Mouse (Mus musculus) hindbrain, embryonic 12.5 days (tissue): ENCODE results near the gene Tmem176a. TPM values are rescaled to one million over a fixed set of nuclear protein-coding genes. Genes with fewer than 3 reads are reported as not detected.

Source experiments
- ATAC-seq: fragments of 200-750 bp; cut with Nextera tagmentation; 2 replicates; pipeline ENCODE4 v1.8.0; 2017; ENCODE audit warnings: moderate TSS enrichment; ENCODE audit not compliant: low FRiP score
- H3K27ac ChIP-seq: fragments of 300-500 bp; sonication (generic); 2 replicates; pipeline ENCODE4 v1.5.1; 2016; ENCODE audit warnings: mild to moderate bottlenecking
- H3K27me3 ChIP-seq: fragments of 300-500 bp; sonication (generic); 2 replicates; pipeline ENCODE4 v1.6.1; 2016; ENCODE audit warnings: mild to moderate bottlenecking
- H3K36me3 ChIP-seq: fragments of 300-500 bp; sonication (generic); 2 replicates; pipeline ENCODE4 v1.6.1; 2016; ENCODE audit warnings: mild to moderate bottlenecking
- H3K4me1 ChIP-seq: fragments of 300-500 bp; sonication (generic); 2 replicates; pipeline ENCODE4 v1.6.1; 2016
- H3K4me2 ChIP-seq: fragments of 300-500 bp; sonication (generic); replicated peaks from 2 replicates; pipeline ENCODE4 v1.6.1; 2016; ENCODE audit warnings: mild to moderate bottlenecking
- H3K4me3 ChIP-seq: fragments of 300-500 bp; sonication (generic); 2 replicates; pipeline ENCODE4 v1.5.1; 2016; ENCODE audit warnings: mild to moderate bottlenecking
- H3K9ac ChIP-seq: fragments of 300-500 bp; sonication (generic); 2 replicates; pipeline ENCODE4 v1.6.1; 2016; ENCODE audit warnings: mild to moderate bottlenecking, moderate library complexity
- H3K9me3 ChIP-seq: fragments of 300-500 bp; sonication (generic); replicated peaks from 2 replicates; pipeline ENCODE4 v1.6.1; 2016; ENCODE audit warnings: mild to moderate bottlenecking
- WGBS: fragments of 180-500 bp; shearing (Covaris S2); methylation state at CpG from one replicate; pipeline ENCODE4 v1.1.7; 2016; 5-methylcytosine and 5-hydroxymethylcytosine counted together
- polyA plus RNA-seq: library from polyadenylated mRNA; unstranded; fragments of >200 nt; fragmentation: Nextera tagmentation; extraction: Ambion mirVana; gene quantifications from 2 replicates; pipeline ENCODE4 v1.2.1, GENCODE M21; 2016

The Tmem176a gene
- polyA plus RNA-seq, 1 experiment from 2014 or later, result 26.5 TPM

DNA sequence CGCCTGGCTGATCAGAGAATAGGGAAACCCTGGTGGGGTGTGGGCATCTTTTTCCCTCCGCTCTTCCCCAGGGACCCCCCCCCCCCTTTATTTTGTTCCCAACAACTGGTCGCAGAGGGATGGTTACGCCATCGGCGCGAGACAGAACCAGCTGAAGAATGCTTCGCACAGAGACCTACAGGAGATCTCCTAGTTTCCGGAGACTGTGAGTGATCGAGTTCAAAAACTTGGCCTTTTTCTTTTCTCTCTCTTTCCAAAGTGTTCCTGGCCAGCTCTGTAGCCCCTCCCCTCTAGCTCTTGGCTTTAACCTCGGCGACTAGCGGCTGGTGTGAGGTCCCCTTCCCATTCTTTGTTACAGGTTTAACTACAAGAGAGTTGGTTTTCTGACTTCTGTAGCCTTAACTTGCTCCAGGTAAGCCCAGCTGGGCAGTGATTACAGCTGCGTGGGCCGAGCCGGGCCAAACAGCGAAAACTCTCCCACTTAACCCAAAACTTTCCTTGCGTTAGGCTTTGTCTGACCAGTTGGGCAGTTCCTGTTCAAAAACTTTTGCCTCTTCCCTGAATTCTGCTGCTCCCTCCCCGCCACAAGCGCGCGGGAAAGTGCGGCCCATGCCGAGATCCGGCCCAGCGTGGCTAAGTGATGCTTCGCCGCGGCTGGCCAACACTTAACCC lies 11.2 kb downstream of the Tmem176a start:
- WGBS, result under 1% methylated on average over 28 of the region's 29 CpGs
- Histone ChIP-seq H3K9me3 (no peaks in the 10 kb centered on the region), H3K36me3 (no peaks in the 10 kb centered on the region), H3K4me3 (peak overlapping the region; percentile 32), H3K4me1 (peaks cover 4% of the 10 kb centered on the region; the same call in 1 of the 2 replicates), H3K4me2 (peak overlapping the region; percentile 64), H3K27ac (peak overlapping the region; percentile 66), H3K27me3 (no peaks in the 10 kb centered on the region), H3K9ac (peak overlapping the region; percentile 49)
- no peak for ATAC-seq

GRCm38 (mm10) chr6:48854155-48854554 lies 13.4 kb downstream of the Tmem176a start:
- peaks cover 4% of the 10 kb centered on the region; the same call in 1 of the 2 replicates for H3K4me1 ChIP-seq
- 95% methylated on average over 2 of the region's 2 CpGs for WGBS
- no peak overlapping the region for H3K4me3 ChIP-seq

DNA sequence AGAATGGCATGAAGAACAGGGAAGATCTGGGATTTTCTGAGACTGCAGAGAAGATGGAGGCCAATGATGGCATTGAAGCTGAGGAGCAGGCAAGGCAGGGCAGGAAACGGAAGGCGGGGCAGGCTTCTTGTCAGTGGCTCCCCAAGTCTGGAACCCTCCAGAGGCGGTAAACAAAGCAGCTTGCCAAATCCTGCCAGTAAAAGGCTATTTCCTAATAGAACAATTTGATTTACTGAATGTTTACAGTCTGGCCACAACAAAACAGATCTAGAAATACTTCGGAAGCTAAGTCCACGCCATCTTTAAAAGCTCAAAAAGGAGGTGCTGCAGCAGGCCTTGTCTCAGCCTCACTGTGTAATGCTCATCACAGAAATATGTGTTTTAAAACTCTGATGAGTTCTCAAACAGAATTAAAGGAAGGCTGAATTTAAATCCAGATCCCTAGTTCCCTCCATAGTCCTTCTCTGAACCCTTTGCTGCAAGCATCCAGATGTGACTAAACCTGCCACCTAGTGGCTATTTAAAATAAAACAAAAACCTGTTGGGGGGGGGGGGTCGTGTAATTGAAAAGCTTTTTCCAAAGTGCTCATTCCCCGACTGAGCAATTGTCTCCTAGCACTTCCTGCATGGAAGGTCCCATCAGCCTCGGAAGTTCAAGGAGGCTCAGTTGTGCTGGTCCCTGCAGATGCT lies 17.0 kb downstream of the Tmem176a start:
- Histone ChIP-seq H3K4me3 (no peak overlapping the region), H3K36me3 (no peaks in the 10 kb centered on the region), H3K27me3 (peaks cover 3% of the 10 kb centered on the region), H3K9ac (no peak overlapping the region), H3K4me1 (no peaks in the 10 kb centered on the region; the same call in 1 of the 2 replicates), H3K27ac (no peak overlapping the region), H3K4me2 (no peak overlapping the region), H3K9me3 (no peaks in the 10 kb centered on the region)
- 54% methylated on average over 8 of the region's 8 CpGs for WGBS
- no peak for ATAC-seq

More at GRCm38 (mm10) chr6:48854155-48854554, 13.4 kb downstream of the Tmem176a start:
- no peaks in the 10 kb centered on the region for H3K36me3 ChIP-seq
- no peak for ATAC-seq
- no peak overlapping the region for H3K9ac ChIP-seq
- H3K4me2 ChIP-seq, result no peak overlapping the region
- no peak overlapping the region for H3K27ac ChIP-seq
- H3K27me3 ChIP-seq, result peaks cover 2% of the 10 kb centered on the region
- no peaks in the 10 kb centered on the region for H3K9me3 ChIP-seq

GRCm38 (mm10) chr6:48860130-48860815 lies 19.6 kb downstream of the Tmem176a start:
- peak overlapping the region; percentile 20 for H3K4me3 ChIP-seq
- H3K9me3 ChIP-seq, result no peaks in the 10 kb centered on the region
- no peak overlapping the region for H3K27ac ChIP-seq

GRCm38 (mm10) chr6:48860851-48861250 lies 20.1 kb downstream of the Tmem176a start:
- ATAC-seq, result no peak
- Histone ChIP-seq H3K9ac (no peak overlapping the region), H3K4me3 (no peak overlapping the region), H3K4me1 (no peaks in the 10 kb centered on the region; the same call in 1 of the 2 replicates), H3K9me3 (no peaks in the 10 kb centered on the region), H3K27me3 (peaks cover 3% of the 10 kb centered on the region), H3K4me2 (no peak overlapping the region), H3K36me3 (no peaks in the 10 kb centered on the region), H3K27ac (no peak overlapping the region)
- WGBS, result 77% methylated on average over 1 of the region's 1 CpGs

More at GRCm38 (mm10) chr6:48860130-48860815, 19.6 kb downstream of the Tmem176a start:
- Histone ChIP-seq H3K4me2 (peak overlapping the region; percentile 40), H3K27me3 (peaks cover 3% of the 10 kb centered on the region), H3K36me3 (no peaks in the 10 kb centered on the region), H3K4me1 (no peaks in the 10 kb centered on the region; the same call in 1 of the 2 replicates), H3K9ac (no peak overlapping the region)
- WGBS, result 15% methylated on average over 23 of the region's 23 CpGs
- peak; percentile 22; the same call in 1 of the 2 replicates for ATAC-seq

GRCm38 (mm10) chr6:48861616-48862280 lies 21.0 kb downstream of the Tmem176a start:
- no peaks in the 10 kb centered on the region for H3K9me3 ChIP-seq
- no peaks in the 10 kb centered on the region for H3K36me3 ChIP-seq
- H3K27ac ChIP-seq, result no peak overlapping the region
- WGBS, result 67% methylated on average over 12 of the region's 12 CpGs
- no peak overlapping the region for H3K4me3 ChIP-seq
- no peak overlapping the region for H3K9ac ChIP-seq
- H3K4me1 ChIP-seq, result peaks cover 4% of the 10 kb centered on the region; the same call in 1 of the 2 replicates
- ATAC-seq, result no peak
- H3K4me2 ChIP-seq, result no peak overlapping the region
- peaks cover 3% of the 10 kb centered on the region for H3K27me3 ChIP-seq

DNA sequence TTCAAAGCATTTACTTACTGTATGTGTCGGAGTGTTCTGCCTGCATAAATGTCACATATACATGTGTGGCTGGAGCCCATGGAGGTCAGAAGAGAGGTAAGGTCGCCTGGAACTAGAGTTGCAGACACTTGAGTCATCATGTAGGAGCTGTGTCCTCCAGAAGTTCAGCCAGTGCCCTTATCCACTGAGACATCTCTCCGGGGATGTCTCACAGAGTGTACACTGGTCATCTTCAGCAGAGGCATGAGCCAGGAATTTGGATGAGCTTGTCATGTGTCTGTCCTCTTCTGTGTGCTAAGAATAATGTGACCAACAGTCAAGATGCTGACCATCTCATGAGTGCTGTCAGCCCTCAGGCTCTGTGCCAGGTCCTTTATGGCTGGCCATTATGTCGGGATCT lies 22.1 kb downstream of the Tmem176a start:
- Histone ChIP-seq H3K9ac (no peak overlapping the region), H3K27me3 (peaks cover 3% of the 10 kb centered on the region), H3K4me1 (peaks cover 14% of the 10 kb centered on the region), H3K4me2 (no peak overlapping the region), H3K36me3 (no peaks in the 10 kb centered on the region), H3K9me3 (no peaks in the 10 kb centered on the region), H3K27ac (no peak overlapping the region), H3K4me3 (no peak overlapping the region)
- WGBS, result 81% methylated on average over 4 of the region's 4 CpGs
- ATAC-seq, result no peak

- no peak overlapping the region for H3K9ac ChIP-seq
- no peaks in the 10 kb centered on the region for H3K36me3 ChIP-seq
- H3K27me3 ChIP-seq, result peaks cover 3% of the 10 kb centered on the region
- H3K4me3 ChIP-seq, result no peak overlapping the region
- H3K4me2 ChIP-seq, result no peak overlapping the region
- ATAC-seq, result no peak
- H3K4me1 ChIP-seq, result peaks cover 14% of the 10 kb centered on the region
- WGBS, result 94% methylated on average over 7 of the region's 7 CpGs
- no peaks in the 10 kb centered on the region for H3K9me3 ChIP-seq
- no peak overlapping the region for H3K27ac ChIP-seq
These were observed 22.8 kb downstream of the Tmem176a start for GRCm38 (mm10) chr6:48863488-48863887.

GRCm38 (mm10) chr6:48864181-48864580 lies 23.5 kb downstream of the Tmem176a start:
- WGBS, result 47% methylated on average over 3 of the region's 3 CpGs
- H3K9ac ChIP-seq, result no peak overlapping the region
- H3K4me1 ChIP-seq, result peaks cover 14% of the 10 kb centered on the region
- H3K36me3 ChIP-seq, result no peaks in the 10 kb centered on the region
- no peaks in the 10 kb centered on the region for H3K9me3 ChIP-seq
- no peak overlapping the region for H3K27ac ChIP-seq
- H3K4me3 ChIP-seq, result no peak overlapping the region
- peaks cover under 1% of the 10 kb centered on the region; the same call in 1 of the 2 replicates for H3K27me3 ChIP-seq
- ATAC-seq, result no peak
- H3K4me2 ChIP-seq, result no peak overlapping the region

DNA sequence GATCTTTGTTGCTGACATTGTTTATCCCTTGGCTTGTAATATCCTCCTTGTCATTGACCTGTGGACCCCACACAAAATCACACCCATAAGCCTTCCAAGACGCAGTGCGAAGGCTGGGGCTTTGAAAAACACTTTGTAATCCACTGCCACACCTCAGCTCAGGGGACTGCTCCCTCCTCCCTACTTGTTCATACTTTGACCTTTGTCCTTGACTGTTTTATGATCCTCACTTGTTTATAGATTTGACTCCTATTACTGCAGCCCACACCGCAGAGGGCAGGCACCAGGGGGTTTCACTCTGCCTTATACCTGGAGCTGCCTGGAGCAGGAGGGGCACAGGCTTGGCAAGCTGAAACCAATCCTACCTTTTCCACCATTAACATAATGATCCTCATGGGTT lies 24.0 kb downstream of the Tmem176a start:
- no peak overlapping the region for H3K27ac ChIP-seq
- no peaks in the 10 kb centered on the region for H3K36me3 ChIP-seq
- no peak overlapping the region for H3K4me3 ChIP-seq
- H3K9me3 ChIP-seq, result no peaks in the 10 kb centered on the region
- ATAC-seq, result no peak
- no peak overlapping the region for H3K9ac ChIP-seq
- H3K4me1 ChIP-seq, result peaks cover 14% of the 10 kb centered on the region
- WGBS, result 72% methylated on average over 3 of the region's 3 CpGs
- H3K27me3 ChIP-seq, result no peaks in the 10 kb centered on the region; the same call in 1 of the 2 replicates
- no peak overlapping the region for H3K4me2 ChIP-seq

GRCm38 (mm10) chr6:48865152-48865745 lies 24.5 kb downstream of the Tmem176a start:
- H3K27me3 ChIP-seq, result no peaks in the 10 kb centered on the region; the same call in none of the 2 replicates
- H3K9me3 ChIP-seq, result no peaks in the 10 kb centered on the region
- H3K36me3 ChIP-seq, result no peaks in the 10 kb centered on the region
- H3K9ac ChIP-seq, result no peak overlapping the region
- no peak overlapping the region for H3K27ac ChIP-seq
- H3K4me3 ChIP-seq, result no peak overlapping the region
- H3K4me1 ChIP-seq, result peaks cover 14% of the 10 kb centered on the region
- WGBS, result 93% methylated on average over 1 of the region's 1 CpGs
- ATAC-seq, result no peak
- H3K4me2 ChIP-seq, result no peak overlapping the region
